Mouse (Mus musculus): Measurements from ENCODE around the gene Nubpl. TPM values are rescaled to one million over a fixed set of nuclear protein-coding genes. Genes with fewer than 3 reads are reported as not detected.
A peak's percentile ranks its signal among the peaks of the same experiment; 100 is the strongest.
"Not testable (repeated sequence)": the region's sequence is repeated elsewhere in the genome, so short reads cannot be mapped to it uniquely, and the experiment has no call there.

Nubpl gene
- 9.9 and 10.7 TPM in 2 replicates for polyA plus RNA-seq (2014; fragmentation: Nextera tagmentation; extraction: Ambion mirVana)

DNA sequence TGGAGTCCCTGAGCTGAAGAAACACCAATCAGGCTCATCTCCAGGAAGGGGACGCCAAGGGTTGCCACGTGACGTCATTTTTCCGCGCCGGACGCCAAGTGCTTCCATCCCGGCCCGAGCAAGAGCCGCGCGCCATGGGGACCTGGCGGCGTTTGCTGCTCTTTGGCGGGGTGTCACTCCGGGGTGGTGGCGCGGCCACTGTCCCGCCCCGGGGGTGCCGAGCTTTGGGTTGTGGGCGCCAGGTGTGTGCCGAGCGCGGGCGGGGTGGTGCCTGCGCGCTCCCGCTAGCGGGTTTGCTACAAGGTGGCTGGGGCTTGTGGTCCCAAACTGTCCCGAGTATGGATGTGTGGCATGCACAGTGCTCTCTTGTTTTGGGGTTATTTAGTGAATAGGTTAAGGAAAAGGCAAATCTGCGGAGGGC, at the start of gene Nubpl:
Gene Nubpl, plus strand, starts transcription at position 88 of the 421 bp plus-strand sequence.
- no peaks in the 10 kb centered on the region for H3K4me1 ChIP-seq (ENCODE audit: control insufficient read depth, insufficient read depth, low read length)
- H3K36me3 ChIP-seq (ENCODE audit: control insufficient read depth, insufficient read depth, low read length), result no peaks in the 10 kb centered on the region
- ATAC-seq (ENCODE audit: low read depth) (peak; percentile 98), DNase-seq (ENCODE audit: low spot score) (peak; percentile 96)
- WGBS, result under 1% methylated on average over 30 of the region's 32 CpGs
- H3K9me3 ChIP-seq (ENCODE audit: control insufficient read depth, low read length), result no peaks in the 10 kb centered on the region
- H3K9ac ChIP-seq (ENCODE audit: low read depth, low read length), result peak within 1 kb of the TSS; percentile 91
- peak within 1 kb of the TSS; percentile 75; the same call in 1 of the 2 replicates for H3K27ac ChIP-seq (replicated peaks; ENCODE audit: low read depth, low read length)
- H3K27me3 ChIP-seq (replicated peaks; ENCODE audit: control insufficient read depth, insufficient read depth, low read length), result no peaks in the 10 kb centered on the region
- peak within 1 kb of the TSS; percentile 85 for H3K4me3 ChIP-seq (ENCODE audit: low read depth, low read length)
- H3K4me2 ChIP-seq (ENCODE audit: low read depth, low read length), result peak within 1 kb of the TSS; percentile 66

DNA sequence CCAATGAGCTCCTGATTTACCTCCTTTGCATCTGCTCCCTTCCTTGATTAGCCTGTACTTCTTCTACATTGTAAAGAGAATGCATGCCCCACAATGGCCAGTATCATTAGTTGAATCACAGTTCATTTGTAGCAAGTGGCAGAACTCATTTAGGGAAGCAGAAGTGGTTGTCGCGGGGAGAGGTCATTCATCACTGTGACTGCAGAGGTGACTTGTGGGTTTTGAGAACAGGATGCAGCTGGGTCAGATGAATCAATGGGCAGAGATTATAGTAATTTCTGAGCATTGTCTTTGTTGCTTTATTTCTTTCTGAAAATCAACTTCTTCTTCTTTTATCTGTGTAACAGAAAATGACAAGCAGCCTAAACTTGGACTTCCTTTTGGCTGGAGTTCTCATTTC, 48.2 kb upstream of the Nubpl start:
- no peaks in the 10 kb centered on the region for H3K27me3 ChIP-seq (replicated peaks; ENCODE audit: control insufficient read depth, insufficient read depth, low read length)
- H3K9ac ChIP-seq (ENCODE audit: low read depth, low read length), result no peak overlapping the region
- no peak overlapping the region for H3K4me3 ChIP-seq (ENCODE audit: low read depth, low read length)
- no peaks in the 10 kb centered on the region for H3K36me3 ChIP-seq (ENCODE audit: control insufficient read depth, insufficient read depth, low read length)
- ATAC-seq (ENCODE audit: low read depth), result no peak
- no peak for DNase-seq (ENCODE audit: low spot score)
- H3K9me3 ChIP-seq (ENCODE audit: control insufficient read depth, low read length), result no peaks in the 10 kb centered on the region
- no peak overlapping the region for H3K4me2 ChIP-seq (ENCODE audit: low read depth, low read length)
- H3K4me1 ChIP-seq (ENCODE audit: control insufficient read depth, insufficient read depth, low read length), result no peaks in the 10 kb centered on the region
- 74% methylated on average over 2 of the region's 2 CpGs for WGBS
- H3K27ac ChIP-seq (replicated peaks; ENCODE audit: low read depth, low read length), result no peak overlapping the region

DNA sequence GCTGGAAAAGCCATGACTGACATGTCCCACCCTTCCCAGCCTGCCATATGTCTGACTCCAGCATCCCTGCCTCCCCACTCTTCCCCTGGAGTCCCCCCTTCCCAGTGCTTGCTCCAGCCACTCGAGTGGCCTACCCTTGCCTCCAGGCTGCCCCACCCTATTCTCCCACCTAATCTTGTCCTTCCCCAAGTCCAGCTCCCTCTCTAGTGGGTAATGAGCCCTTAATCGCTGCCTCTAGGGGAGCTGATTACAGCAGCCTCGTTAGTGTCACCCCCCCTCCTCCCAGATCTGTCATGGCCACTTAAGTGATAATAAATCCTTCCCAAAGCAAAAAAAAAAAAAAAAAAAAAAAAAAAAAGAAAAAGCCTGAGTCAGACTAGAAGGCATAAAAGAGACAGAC, 18.2 kb upstream of the Nubpl start:
- H3K9ac ChIP-seq (ENCODE audit: low read depth, low read length); DNase-seq (ENCODE audit: low spot score); H3K4me3 ChIP-seq (ENCODE audit: low read depth, low read length); H3K4me1 ChIP-seq (ENCODE audit: control insufficient read depth, insufficient read depth, low read length); H3K36me3 ChIP-seq (ENCODE audit: control insufficient read depth, insufficient read depth, low read length); H3K27ac ChIP-seq (replicated peaks; ENCODE audit: low read depth, low read length); H3K9me3 ChIP-seq (ENCODE audit: control insufficient read depth, low read length); ATAC-seq (ENCODE audit: low read depth); H3K27me3 ChIP-seq (replicated peaks; ENCODE audit: control insufficient read depth, insufficient read depth, low read length); H3K4me2 ChIP-seq (ENCODE audit: low read depth, low read length): not testable (repeated sequence)
- WGBS, result 0% methylated on average over 1 of the region's 3 CpGs

DNA sequence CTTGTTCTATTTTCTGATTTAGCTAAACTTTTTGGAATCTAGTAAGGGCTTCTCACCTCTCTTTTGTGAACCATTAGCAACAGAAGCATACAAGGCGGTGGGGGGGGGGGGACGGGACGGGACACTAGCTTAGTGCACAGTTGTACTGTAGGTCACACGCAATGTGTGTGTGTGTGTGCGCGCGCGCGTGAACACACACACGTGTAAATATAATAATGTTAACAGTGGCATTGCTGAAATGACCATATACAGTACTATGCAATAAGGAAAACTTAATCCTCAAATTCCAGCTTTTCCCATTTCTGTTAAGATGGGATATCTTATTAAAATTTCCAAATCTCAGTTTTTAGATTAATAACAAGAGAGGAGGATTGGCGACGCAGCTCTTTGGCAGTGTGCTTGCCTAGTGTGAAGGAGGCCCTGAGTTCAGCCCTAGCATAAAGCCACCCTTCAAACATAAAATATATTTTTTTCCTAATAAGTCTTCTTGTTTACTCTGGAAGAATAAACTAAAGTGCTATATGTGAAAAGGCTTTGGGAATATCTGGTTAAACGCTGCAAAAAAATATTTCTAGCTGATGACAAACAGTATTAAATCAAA, 388 bp upstream of the Nubpl start:
- H3K4me2 ChIP-seq (ENCODE audit: low read depth, low read length), result peak overlapping the region; percentile 66
- H3K4me3 ChIP-seq (ENCODE audit: low read depth, low read length), result peak overlapping the region; percentile 85
- no peaks in the 10 kb centered on the region for H3K4me1 ChIP-seq (ENCODE audit: control insufficient read depth, insufficient read depth, low read length)
- ATAC-seq (ENCODE audit: low read depth), result peak; percentile 58; the same call in 1 of the 2 replicates
- 70% methylated on average over 13 of the region's 13 CpGs for WGBS
- no peaks in the 10 kb centered on the region for H3K27me3 ChIP-seq (replicated peaks; ENCODE audit: control insufficient read depth, insufficient read depth, low read length)
- DNase-seq (ENCODE audit: low spot score), result no peak
- no peak overlapping the region for H3K27ac ChIP-seq (replicated peaks; ENCODE audit: low read depth, low read length)
- H3K9ac ChIP-seq (ENCODE audit: low read depth, low read length), result peak overlapping the region; percentile 91
- H3K9me3 ChIP-seq (ENCODE audit: control insufficient read depth, low read length), result no peaks in the 10 kb centered on the region
- H3K36me3 ChIP-seq (ENCODE audit: control insufficient read depth, insufficient read depth, low read length), result no peaks in the 10 kb centered on the region

DNA sequence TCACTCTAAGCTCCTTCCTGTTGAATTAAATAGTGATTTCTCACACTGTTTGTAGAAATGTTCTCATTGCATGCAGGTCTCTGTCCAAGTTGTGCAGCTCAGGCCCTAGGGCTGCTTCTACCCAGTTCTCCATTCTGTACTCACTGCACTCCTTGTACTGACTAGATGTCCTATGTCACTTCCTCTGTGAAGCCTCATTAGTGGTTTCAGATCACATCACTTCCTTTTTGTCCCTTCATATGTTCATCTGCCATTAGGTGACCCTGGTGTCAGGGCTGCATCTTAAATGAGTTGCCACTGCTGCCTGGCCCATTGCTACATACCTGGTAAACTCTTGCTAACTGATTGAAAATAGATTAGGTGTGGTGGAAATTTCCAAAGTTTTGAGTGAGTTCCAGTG, 22.7 kb downstream of the Nubpl start:
- Histone ChIP-seq H3K4me2 (ENCODE audit: low read depth, low read length) (no peak overlapping the region), H3K4me3 (ENCODE audit: low read depth, low read length) (no peak overlapping the region), H3K27me3 (replicated peaks; ENCODE audit: control insufficient read depth, insufficient read depth, low read length) (no peaks in the 10 kb centered on the region), H3K36me3 (ENCODE audit: control insufficient read depth, insufficient read depth, low read length) (no peaks in the 10 kb centered on the region), H3K9me3 (ENCODE audit: control insufficient read depth, low read length) (no peaks in the 10 kb centered on the region), H3K27ac (replicated peaks; ENCODE audit: low read depth, low read length) (no peak overlapping the region), H3K9ac (ENCODE audit: low read depth, low read length) (no peak overlapping the region), H3K4me1 (ENCODE audit: control insufficient read depth, insufficient read depth, low read length) (no peaks in the 10 kb centered on the region)
- DNase-seq (ENCODE audit: low spot score), result no peak
- ATAC-seq (ENCODE audit: low read depth), result no peak

DNA sequence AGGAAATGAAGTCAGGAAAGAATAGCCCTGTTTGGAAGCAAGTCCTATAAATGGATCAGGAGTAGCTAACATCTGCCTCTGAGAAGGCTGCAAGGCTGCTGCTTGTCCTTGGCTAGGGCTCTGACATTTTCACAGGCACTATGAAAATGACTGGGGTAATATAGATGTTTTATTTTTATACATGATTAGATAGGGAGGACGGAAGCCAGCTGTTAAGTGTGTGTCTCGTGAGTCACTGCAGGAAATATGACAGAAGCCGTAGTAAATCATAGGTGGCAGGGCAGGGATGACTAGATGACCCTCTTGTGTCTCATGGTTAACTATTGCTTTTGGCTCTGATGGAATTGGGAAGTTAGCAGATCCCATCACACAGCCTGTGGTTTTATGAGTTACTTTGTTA, 28.9 kb downstream of the Nubpl start:
- H3K27me3 ChIP-seq (replicated peaks; ENCODE audit: control insufficient read depth, insufficient read depth, low read length), result no peaks in the 10 kb centered on the region
- no peaks in the 10 kb centered on the region for H3K9me3 ChIP-seq (ENCODE audit: control insufficient read depth, low read length)
- H3K4me3 ChIP-seq (ENCODE audit: low read depth, low read length), result no peak overlapping the region
- H3K4me1 ChIP-seq (ENCODE audit: control insufficient read depth, insufficient read depth, low read length), result no peaks in the 10 kb centered on the region
- WGBS, result 70% methylated on average over 3 of the region's 3 CpGs
- H3K9ac ChIP-seq (ENCODE audit: low read depth, low read length), result no peak overlapping the region
- H3K4me2 ChIP-seq (ENCODE audit: low read depth, low read length), result no peak overlapping the region
- no peaks in the 10 kb centered on the region for H3K36me3 ChIP-seq (ENCODE audit: control insufficient read depth, insufficient read depth, low read length)
- no peak overlapping the region for H3K27ac ChIP-seq (replicated peaks; ENCODE audit: low read depth, low read length)
- peak; percentile 2 for DNase-seq (ENCODE audit: low spot score)
- ATAC-seq (ENCODE audit: low read depth), result no peak

DNA sequence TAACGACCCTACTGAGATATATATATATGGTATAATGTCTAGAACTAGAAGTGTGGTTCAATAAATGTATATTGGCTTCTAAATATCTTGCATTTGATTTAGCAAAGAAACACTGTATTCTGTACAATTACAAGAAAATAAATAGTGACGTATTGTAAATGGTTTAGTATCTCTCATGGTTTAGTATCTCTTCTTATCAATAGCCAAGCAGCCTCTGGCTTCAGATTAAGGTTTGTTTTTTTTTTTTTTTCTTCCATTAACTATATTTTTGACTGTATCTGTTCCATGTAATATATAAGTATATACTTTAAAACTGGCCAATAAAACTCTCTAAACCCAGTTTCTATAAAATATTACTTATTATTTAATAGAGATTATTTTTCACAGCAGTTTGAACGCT, 31.5 kb downstream of the Nubpl start:
- Histone ChIP-seq H3K4me1 (ENCODE audit: control insufficient read depth, insufficient read depth, low read length) (no peaks in the 10 kb centered on the region), H3K4me3 (ENCODE audit: low read depth, low read length) (no peak overlapping the region), H3K4me2 (ENCODE audit: low read depth, low read length) (no peak overlapping the region), H3K9me3 (ENCODE audit: control insufficient read depth, low read length) (no peaks in the 10 kb centered on the region), H3K36me3 (ENCODE audit: control insufficient read depth, insufficient read depth, low read length) (no peaks in the 10 kb centered on the region), H3K27me3 (replicated peaks; ENCODE audit: control insufficient read depth, insufficient read depth, low read length) (no peaks in the 10 kb centered on the region), H3K27ac (replicated peaks; ENCODE audit: low read depth, low read length) (no peak overlapping the region), H3K9ac (ENCODE audit: low read depth, low read length) (no peak overlapping the region)
- DNase-seq (ENCODE audit: low spot score), result no peak
- ATAC-seq (ENCODE audit: low read depth), result no peak
- WGBS, result 92% methylated on average over 3 of the region's 3 CpGs

DNA sequence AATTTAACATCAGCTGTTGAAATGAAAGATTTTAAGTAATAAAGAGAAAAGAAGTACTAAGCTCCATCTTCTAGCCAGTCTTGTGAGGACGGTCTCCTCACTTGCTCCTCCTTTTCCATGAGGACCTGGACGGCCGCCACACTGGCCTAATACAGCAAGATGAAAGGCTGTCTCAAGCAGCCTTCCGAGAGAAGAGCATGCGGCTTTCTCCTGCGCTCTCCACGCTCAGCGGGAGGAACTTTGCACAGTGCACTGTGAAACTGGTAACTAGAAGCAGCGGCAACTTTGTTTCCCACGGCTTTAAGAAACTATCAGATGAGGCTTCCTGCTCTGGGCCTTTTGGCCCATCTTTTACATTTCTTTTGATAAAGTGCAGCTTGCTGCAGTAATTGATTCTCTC, 34.7 kb downstream of the Nubpl start:
- no peaks in the 10 kb centered on the region for H3K9me3 ChIP-seq (ENCODE audit: control insufficient read depth, low read length)
- ATAC-seq (ENCODE audit: low read depth) (0 out of 2 replicates have a peak, but pooled peaks have one; percentile 30), DNase-seq (ENCODE audit: low spot score) (peak; percentile 68)
- no peaks in the 10 kb centered on the region for H3K27me3 ChIP-seq (replicated peaks; ENCODE audit: control insufficient read depth, insufficient read depth, low read length)
- no peaks in the 10 kb centered on the region for H3K4me1 ChIP-seq (ENCODE audit: control insufficient read depth, insufficient read depth, low read length)
- no peak overlapping the region for H3K4me3 ChIP-seq (ENCODE audit: low read depth, low read length)
- H3K4me2 ChIP-seq (ENCODE audit: low read depth, low read length), result peak overlapping the region; percentile 19; the same call in 1 of the 2 replicates
- H3K9ac ChIP-seq (ENCODE audit: low read depth, low read length), result 0 out of 2 replicates have a peak overlapping the region, but pooled peaks have one; percentile 23
- H3K27ac ChIP-seq (replicated peaks; ENCODE audit: low read depth, low read length), result no peak overlapping the region
- no peaks in the 10 kb centered on the region for H3K36me3 ChIP-seq (ENCODE audit: control insufficient read depth, insufficient read depth, low read length)
- WGBS, result 7% methylated on average over 10 of the region's 10 CpGs

DNA sequence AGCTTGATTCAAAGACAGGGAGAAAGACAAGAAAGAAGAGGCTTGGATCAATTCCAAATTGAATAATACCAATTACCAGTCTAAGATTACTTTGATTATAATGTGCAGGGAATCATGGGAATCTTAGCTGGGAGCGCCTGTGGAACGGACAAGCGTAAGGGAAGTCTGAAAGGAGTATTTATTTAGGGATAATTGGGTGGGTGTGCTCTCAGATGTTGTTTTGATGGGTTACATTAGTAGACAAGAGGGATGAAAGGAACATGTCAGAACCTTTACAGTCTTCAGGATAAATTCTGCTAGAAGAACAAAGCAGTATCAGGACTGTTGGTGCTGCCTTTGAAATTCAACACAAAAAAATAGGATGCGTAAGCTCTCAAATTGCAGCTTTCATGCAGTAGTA, 40.8 kb downstream of the Nubpl start:
- Histone ChIP-seq H3K4me2 (ENCODE audit: low read depth, low read length) (no peak overlapping the region), H3K9ac (ENCODE audit: low read depth, low read length) (no peak overlapping the region), H3K36me3 (ENCODE audit: control insufficient read depth, insufficient read depth, low read length) (no peaks in the 10 kb centered on the region), H3K27me3 (replicated peaks; ENCODE audit: control insufficient read depth, insufficient read depth, low read length) (no peaks in the 10 kb centered on the region), H3K4me1 (ENCODE audit: control insufficient read depth, insufficient read depth, low read length) (no peaks in the 10 kb centered on the region), H3K4me3 (ENCODE audit: low read depth, low read length) (no peak overlapping the region), H3K27ac (replicated peaks; ENCODE audit: low read depth, low read length) (no peak overlapping the region), H3K9me3 (ENCODE audit: control insufficient read depth, low read length) (no peaks in the 10 kb centered on the region)
- WGBS, result 54% methylated on average over 4 of the region's 4 CpGs
- ATAC-seq (ENCODE audit: low read depth), result peak; percentile 50; the same call in 1 of the 2 replicates
- DNase-seq (ENCODE audit: low spot score), result peak; percentile 26

Data from embryonic facial prominence, embryonic 14.5 days (tissue).